Mouse (Mus musculus): ENCODE results near the gene Plac1.

- TF ChIP-seq POLR2A (IDR thresholded peaks at IDR 0.05; ENCODE audit: insufficient read depth, low read depth, low read length), result no peak
- no peak for TF ChIP-seq CTCF (IDR thresholded peaks at IDR 0.05; ENCODE audit: insufficient read depth, low read depth, low read length)
Observed at GRCm38 (mm10) chrX:53123562-53123961, 116.3 kb downstream of the Plac1 start.
